Mouse (Mus musculus): ENCODE results near the gene Slc33a1. TPM values are rescaled to one million over a fixed set of nuclear protein-coding genes. Genes with fewer than 3 reads are reported as not detected.

The Slc33a1 gene
- polyA plus RNA-seq, 1 experiment from 2014 or later = 25.4 TPM

DNA sequence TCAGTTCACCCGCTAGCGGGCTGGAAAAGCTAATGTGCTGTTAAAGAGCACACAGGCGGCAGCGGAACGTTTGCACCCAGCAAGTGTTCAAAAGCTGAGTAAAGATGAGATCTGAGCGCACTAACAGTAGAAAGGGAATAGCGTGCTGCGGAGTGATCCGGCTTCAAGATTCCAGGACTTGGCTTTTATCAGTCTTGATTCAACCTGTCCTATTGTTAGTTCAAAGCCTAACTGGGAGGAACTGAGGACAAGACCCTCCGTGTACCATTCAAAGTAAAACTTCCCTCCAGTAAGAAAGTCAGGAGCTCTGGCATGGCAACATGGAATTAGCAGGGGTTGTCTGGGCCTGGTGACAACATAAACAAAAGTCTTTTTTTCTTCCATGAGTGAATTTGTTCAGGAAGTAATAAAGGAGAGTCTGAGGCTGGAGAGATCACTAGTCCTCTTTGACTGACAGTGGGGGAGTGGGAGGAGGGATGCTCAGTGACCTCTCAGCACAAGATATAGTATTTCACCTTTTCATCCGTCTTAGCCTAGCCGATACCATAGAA, 64.5 kb downstream of the Slc33a1 start:
- peak overlapping the region; percentile 54 for H3K4me3 ChIP-seq (ENCODE audit: low read depth, low read length)
- ATAC-seq (ENCODE audit: low FRiP score, low TSS enrichment) (no peak), DNase-seq (ENCODE audit: low spot score) (no peak)
- no peaks in the 10 kb centered on the region for H3K9me3 ChIP-seq (ENCODE audit: control insufficient read depth, low read length)
- no peak overlapping the region for H3K9ac ChIP-seq (ENCODE audit: low read length)
- TF ChIP-seq EP300 (optimal IDR thresholded peaks at IDR 0.05) (no peak), CTCF (IDR thresholded peaks at IDR 0.05; ENCODE audit: low read depth) (no peak)
- H3K4me1 ChIP-seq (replicated peaks; ENCODE audit: control insufficient read depth, insufficient read depth) = no peaks in the 10 kb centered on the region
- H3K27me3 ChIP-seq (ENCODE audit: control insufficient read depth, insufficient read depth, low read length) = no peaks in the 10 kb centered on the region
- H3K27ac ChIP-seq (replicated peaks) = no peak overlapping the region
- WGBS = 9% methylated on average over 12 of the region's 12 CpGs
- H3K4me2 ChIP-seq (replicated peaks; ENCODE audit: low read depth) = peak overlapping the region; percentile 99
- H3K36me3 ChIP-seq (ENCODE audit: control insufficient read depth, insufficient read depth, low read length) = no peaks in the 10 kb centered on the region

DNA sequence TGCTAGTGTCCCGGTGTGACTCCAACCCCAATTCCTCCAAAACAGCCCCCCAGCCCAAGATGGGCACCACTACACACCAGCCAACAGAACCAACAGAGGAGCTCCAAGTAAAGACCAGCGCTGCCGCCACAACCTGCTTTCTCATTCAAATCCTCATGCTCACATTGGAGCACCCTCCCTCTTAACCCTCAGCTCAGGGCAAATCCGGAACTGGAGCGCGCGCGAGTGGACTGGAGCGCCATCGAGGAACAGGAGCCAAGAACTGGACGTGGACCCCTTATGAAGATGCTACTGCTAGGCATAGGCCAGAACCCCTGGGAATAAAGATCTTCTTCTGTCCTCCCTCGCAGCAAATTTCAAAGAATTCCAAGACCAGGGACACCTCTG, 65.3 kb downstream of the Slc33a1 start, which contains the start of gene Plch1:
Gene Plch1 (minus strand): TSS at position 164 of the 387 bp plus-strand sequence.
- no peaks in the 10 kb centered on the region for H3K36me3 ChIP-seq (ENCODE audit: control insufficient read depth, insufficient read depth, low read length)
- WGBS = under 1% methylated on average over 12 of the region's 12 CpGs
- no peaks in the 10 kb centered on the region for H3K9me3 ChIP-seq (ENCODE audit: control insufficient read depth, low read length)
- peak within 1 kb of the TSS; percentile 99 for H3K4me2 ChIP-seq (replicated peaks; ENCODE audit: low read depth)
- TF ChIP-seq CTCF (IDR thresholded peaks at IDR 0.05; ENCODE audit: low read depth) = no peak
- TF ChIP-seq EP300 (optimal IDR thresholded peaks at IDR 0.05) = no peak
- no peaks in the 10 kb centered on the region for H3K27me3 ChIP-seq (ENCODE audit: control insufficient read depth, insufficient read depth, low read length)
- peak; percentile 81 for DNase-seq (ENCODE audit: low spot score)
- ATAC-seq (ENCODE audit: low FRiP score, low TSS enrichment) = peak; percentile 84
- peak within 1 kb of the TSS; percentile 70 for H3K27ac ChIP-seq (replicated peaks)
- H3K4me3 ChIP-seq (ENCODE audit: low read depth, low read length) = peak within 1 kb of the TSS; percentile 54
- H3K4me1 ChIP-seq (replicated peaks; ENCODE audit: control insufficient read depth, insufficient read depth) = no peaks in the 10 kb centered on the region
- peak within 1 kb of the TSS; percentile 65 for H3K9ac ChIP-seq (ENCODE audit: low read length)

DNA sequence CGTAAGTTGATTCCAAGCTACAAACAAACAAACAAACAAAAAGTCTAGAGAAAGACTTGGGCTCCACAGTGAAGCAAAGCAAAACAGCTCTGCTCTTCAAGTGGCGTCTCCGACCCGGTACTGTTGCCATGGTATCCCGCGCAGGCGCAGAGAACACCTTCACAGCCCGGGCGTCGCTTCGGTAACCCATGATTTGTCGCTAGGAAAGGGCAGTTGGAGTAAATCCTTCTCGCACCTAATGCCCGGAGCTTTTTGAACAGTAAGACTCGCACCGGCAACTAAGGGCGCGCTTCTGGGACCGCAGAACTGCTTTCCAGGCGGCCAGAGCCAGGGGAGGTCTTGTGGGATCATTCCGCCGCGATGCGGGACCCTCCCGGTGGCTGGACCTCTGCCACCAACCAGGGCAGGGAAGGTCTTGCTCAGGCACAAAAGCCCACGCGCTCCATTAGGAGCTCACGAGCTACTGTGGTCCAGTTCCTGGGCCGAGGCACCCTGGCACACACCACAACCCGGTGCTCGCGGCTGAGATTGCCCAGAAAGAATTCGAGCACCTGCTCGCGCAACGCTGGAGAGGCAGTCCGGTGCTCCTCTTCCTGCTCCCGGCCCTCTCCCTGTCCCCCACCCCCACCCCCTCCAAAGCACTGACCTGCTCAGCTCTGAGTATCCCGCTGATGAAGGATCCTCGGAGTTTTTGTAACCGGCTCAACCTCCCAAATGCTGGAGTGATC, 65.8 kb downstream of the Slc33a1 start:
- Histone ChIP-seq H3K4me1 (replicated peaks; ENCODE audit: control insufficient read depth, insufficient read depth) (no peaks in the 10 kb centered on the region), H3K9me3 (ENCODE audit: control insufficient read depth, low read length) (no peaks in the 10 kb centered on the region), H3K4me3 (ENCODE audit: low read depth, low read length) (peak overlapping the region; percentile 54), H3K4me2 (replicated peaks; ENCODE audit: low read depth) (peak overlapping the region; percentile 99), H3K27ac (replicated peaks) (peak overlapping the region; percentile 70), H3K9ac (ENCODE audit: low read length) (peak overlapping the region; percentile 65), H3K27me3 (ENCODE audit: control insufficient read depth, insufficient read depth, low read length) (no peaks in the 10 kb centered on the region), H3K36me3 (ENCODE audit: control insufficient read depth, insufficient read depth, low read length) (no peaks in the 10 kb centered on the region)
- WGBS = under 1% methylated on average over 41 of the region's 41 CpGs
- peak; percentile 86 for ATAC-seq (ENCODE audit: low FRiP score, low TSS enrichment)
- no peak for TF ChIP-seq CTCF (IDR thresholded peaks at IDR 0.05; ENCODE audit: low read depth)
- no peak for TF ChIP-seq EP300 (optimal IDR thresholded peaks at IDR 0.05)
- peak; percentile 87 for DNase-seq (ENCODE audit: low spot score)

DNA sequence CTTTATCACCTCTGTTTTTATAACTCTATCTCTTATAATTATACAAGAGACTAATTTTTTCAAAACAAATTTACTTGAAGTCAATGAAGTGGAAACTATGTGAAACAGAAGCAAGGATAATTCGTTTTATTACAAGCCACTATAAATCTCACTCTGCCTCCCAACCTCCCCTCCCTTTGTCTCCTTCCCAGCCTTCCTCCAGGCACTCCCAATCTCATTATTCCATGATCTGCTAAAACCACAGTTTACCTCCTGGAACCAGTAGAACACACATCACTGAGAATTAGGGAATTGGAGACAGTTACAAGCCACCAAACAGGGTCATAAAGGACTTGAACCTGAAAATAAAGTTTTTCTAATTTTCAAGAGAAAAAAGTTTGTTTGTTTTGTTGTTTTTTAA, 67.4 kb downstream of the Slc33a1 start:
- H3K4me2 ChIP-seq (replicated peaks; ENCODE audit: low read depth) = no peak overlapping the region
- TF ChIP-seq CTCF (IDR thresholded peaks at IDR 0.05; ENCODE audit: low read depth) (no peak), EP300 (optimal IDR thresholded peaks at IDR 0.05) (no peak)
- no peaks in the 10 kb centered on the region for H3K4me1 ChIP-seq (replicated peaks; ENCODE audit: control insufficient read depth, insufficient read depth)
- no peaks in the 10 kb centered on the region for H3K36me3 ChIP-seq (ENCODE audit: control insufficient read depth, insufficient read depth, low read length)
- ATAC-seq (ENCODE audit: low FRiP score, low TSS enrichment) (no peak), DNase-seq (ENCODE audit: low spot score) (no peak)
- 25% methylated on average over 1 of the region's 1 CpGs for WGBS
- H3K27me3 ChIP-seq (ENCODE audit: control insufficient read depth, insufficient read depth, low read length) = no peaks in the 10 kb centered on the region
- no peak overlapping the region for H3K4me3 ChIP-seq (ENCODE audit: low read depth, low read length)
- no peaks in the 10 kb centered on the region for H3K9me3 ChIP-seq (ENCODE audit: control insufficient read depth, low read length)
- no peak overlapping the region for H3K27ac ChIP-seq (replicated peaks)
- H3K9ac ChIP-seq (ENCODE audit: low read length) = no peak overlapping the region

DNA sequence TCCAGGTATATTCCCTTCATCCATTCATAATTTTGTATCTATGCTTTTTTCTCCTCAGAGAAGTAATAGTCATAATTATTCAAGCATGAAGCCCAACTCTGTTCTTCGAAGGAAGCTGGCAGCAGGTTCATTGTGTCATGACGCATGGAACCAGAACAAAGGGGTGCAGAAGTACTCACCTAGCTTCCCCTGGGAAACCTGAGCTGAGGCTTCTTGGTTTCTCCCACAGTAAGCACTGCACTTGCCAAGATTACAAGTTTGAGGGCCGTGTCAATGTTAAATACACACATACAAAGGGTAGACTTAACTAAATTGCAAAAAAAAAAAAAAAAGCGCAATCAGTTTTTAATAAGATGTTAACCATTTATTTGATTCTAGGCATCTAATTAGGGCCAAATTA, 68.3 kb downstream of the Slc33a1 start:
- no peak for DNase-seq (ENCODE audit: low spot score)

DNA sequence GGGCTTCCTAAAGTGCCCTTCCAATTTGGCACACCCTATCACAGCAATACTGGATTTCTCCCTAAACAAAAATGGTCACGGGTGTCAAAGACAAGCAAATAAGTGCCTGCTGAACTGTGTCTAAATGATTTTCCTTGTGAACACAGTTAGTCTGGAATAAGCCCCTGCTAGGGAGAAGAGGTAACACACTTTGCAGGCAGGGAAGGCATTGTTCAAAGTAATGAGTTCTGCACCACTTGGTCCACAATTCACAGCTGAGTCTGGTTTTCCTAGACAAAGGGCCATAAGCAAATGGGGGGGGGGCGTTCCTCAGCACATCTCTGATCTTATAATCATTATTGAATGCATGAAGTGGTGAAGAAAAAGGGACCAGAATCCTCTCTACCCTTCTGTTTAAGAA, 68.8 kb downstream of the Slc33a1 start:
- no peak overlapping the region for H3K4me3 ChIP-seq (ENCODE audit: low read depth, low read length)
- H3K4me2 ChIP-seq (replicated peaks; ENCODE audit: low read depth) = no peak overlapping the region
- no peak for ATAC-seq (ENCODE audit: low FRiP score, low TSS enrichment)
- WGBS = 54% methylated on average over 2 of the region's 2 CpGs
- no peaks in the 10 kb centered on the region for H3K27me3 ChIP-seq (ENCODE audit: control insufficient read depth, insufficient read depth, low read length)
- no peak overlapping the region for H3K27ac ChIP-seq (replicated peaks)
- DNase-seq (ENCODE audit: low spot score) = no peak
- no peaks in the 10 kb centered on the region for H3K36me3 ChIP-seq (ENCODE audit: control insufficient read depth, insufficient read depth, low read length)
- H3K9me3 ChIP-seq (ENCODE audit: control insufficient read depth, low read length) = no peaks in the 10 kb centered on the region
- no peak overlapping the region for H3K9ac ChIP-seq (ENCODE audit: low read length)
- H3K4me1 ChIP-seq (replicated peaks; ENCODE audit: control insufficient read depth, insufficient read depth) = no peaks in the 10 kb centered on the region
- TF ChIP-seq EP300 (optimal IDR thresholded peaks at IDR 0.05) = no peak
- no peak for TF ChIP-seq CTCF (IDR thresholded peaks at IDR 0.05; ENCODE audit: low read depth)

More for the DNA sequence above, 68.3 kb downstream of the Slc33a1 start:
- no peak for ATAC-seq (ENCODE audit: low FRiP score, low TSS enrichment)
- Histone ChIP-seq H3K9ac (ENCODE audit: low read length) (no peak overlapping the region), H3K4me3 (ENCODE audit: low read depth, low read length) (no peak overlapping the region), H3K4me2 (replicated peaks; ENCODE audit: low read depth) (no peak overlapping the region), H3K27me3 (ENCODE audit: control insufficient read depth, insufficient read depth, low read length) (no peaks in the 10 kb centered on the region), H3K36me3 (ENCODE audit: control insufficient read depth, insufficient read depth, low read length) (no peaks in the 10 kb centered on the region), H3K4me1 (replicated peaks; ENCODE audit: control insufficient read depth, insufficient read depth) (no peaks in the 10 kb centered on the region), H3K9me3 (ENCODE audit: control insufficient read depth, low read length) (no peaks in the 10 kb centered on the region), H3K27ac (replicated peaks) (no peak overlapping the region)
- WGBS = 73% methylated on average over 4 of the region's 4 CpGs
- TF ChIP-seq EP300 (optimal IDR thresholded peaks at IDR 0.05) (no peak), CTCF (IDR thresholded peaks at IDR 0.05; ENCODE audit: low read depth) (no peak)
